Mouse (Mus musculus) frontal cortex, postnatal 36 days (tissue): Measurements from ENCODE around the gene Lck.

Source experiments
- DNase-seq, 2 experiments: peaks; one replicate each; pipeline ENCODE4 v3.0.0; 2022; ENCODE audit warnings: low spot score in 2 of 2

Lck gene

DNA sequence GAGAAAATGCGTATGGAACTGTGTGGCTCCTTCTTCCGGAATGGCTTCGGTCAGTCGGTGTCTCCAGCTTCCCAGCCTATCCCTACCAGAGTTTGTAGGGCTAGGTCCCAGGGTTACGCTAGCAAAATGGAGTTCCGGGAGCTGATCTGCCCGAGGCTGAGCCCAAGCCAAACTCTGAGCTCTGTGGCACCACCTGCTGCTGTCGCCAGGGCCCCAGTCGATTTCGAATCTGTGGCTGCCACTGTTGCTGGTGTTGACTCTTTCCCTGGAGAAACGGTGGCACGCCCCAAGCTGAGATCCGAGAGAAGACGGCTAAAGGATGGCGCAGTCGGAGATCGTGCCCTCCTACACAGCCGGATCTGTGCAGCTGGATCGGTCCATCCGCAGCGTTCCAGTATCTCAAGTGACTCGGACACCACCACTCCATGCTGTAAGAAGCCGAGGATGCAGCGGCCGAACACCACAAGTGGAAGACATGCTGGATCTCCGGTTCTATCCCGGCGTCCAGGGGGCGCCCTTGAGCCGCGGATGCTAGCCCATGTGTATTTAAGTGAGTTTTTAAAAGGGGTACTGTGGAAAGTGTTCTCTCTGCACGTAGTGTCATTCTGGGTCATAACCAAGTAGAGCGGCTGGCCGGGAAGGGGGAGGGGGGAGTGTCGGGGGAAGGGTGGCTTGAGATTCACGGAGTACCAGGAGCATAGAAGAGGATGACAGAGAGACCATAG is 11.6 kb upstream of the Lck start:
- DNase-seq, result peak; percentile 79 to 85

DNA sequence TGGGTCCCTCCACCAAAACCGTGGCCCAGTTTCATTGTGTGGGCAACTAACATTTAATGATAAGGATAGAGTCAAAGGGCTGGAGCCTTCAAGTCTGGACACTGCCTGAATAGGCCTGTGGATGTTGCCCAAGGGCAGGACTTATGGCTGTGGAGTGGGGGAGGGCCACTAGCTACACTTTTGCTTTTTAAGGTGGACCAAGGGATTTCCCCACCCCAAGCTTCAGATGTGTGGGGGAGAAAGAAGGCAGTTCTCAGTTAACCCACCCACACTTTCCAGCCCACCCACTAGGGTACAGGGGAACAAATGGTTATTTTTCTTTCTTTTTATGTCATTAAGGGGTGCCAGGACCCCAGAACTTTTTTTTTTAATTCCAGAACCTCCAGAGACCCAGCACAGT is 10.9 kb upstream of the Lck start:
- no peak for DNase-seq

DNA sequence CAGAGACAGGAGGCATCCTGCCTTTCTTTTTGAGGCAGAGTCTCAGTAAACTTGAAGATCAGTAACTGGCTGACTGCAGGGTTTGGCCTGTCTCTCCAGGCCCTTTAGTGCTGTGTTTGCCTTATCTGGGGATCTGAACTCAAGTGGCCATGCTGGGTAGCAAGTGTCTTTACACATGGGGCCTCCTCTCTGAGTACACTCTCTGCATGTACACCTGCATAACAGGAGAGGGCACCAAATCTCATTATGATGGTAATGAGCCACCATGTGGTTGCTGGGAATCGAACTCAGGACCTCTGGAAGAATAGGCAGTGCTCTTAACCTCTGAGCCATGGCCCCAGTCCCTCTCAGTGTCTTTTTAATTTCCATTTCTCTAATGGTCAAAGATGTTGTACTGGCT is 8.8 kb upstream of the Lck start:
- no peak for DNase-seq

DNA sequence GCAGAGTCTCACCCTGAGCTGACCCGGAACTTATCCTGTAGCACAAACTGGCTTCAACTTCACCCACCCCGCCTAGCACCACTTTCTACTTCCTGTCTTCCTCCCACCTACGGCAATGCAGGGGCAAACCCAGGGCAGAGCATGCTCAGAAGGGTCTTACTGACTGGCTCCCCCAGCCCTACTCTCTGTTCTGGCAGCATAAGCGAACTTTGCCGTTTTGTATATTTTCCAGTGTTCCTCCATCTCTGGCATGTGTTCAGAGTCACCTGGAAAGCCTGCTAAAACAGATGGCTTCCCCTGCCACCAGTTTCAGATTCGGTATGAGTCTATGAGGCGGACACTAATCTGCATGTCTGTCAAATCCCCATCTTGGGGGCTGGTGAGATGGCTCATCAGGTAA is 6.9 kb upstream of the Lck start:
- no peak for DNase-seq

DNA sequence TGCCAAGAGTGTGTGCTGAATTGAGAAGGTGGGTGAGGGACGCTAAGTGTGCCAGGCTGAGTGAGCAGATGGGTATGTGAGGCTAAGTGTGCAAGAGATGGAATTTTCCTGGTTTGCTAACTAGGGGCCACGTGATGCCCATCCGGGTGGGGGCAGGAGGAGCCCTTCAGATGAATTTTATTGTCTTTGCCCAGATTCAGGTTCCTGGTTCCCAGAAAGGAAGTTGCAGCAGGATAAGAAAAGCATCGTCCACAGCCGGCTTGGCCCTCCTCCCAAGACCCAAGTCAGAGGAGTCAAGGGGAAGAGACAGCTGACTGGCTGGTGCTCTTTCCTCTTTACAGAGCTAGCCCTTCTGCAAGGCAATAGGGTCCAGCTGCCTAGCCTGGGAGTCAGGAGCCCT is 5.0 kb upstream of the Lck start, which contains the start of gene Fam167b:
Gene Fam167b, minus strand, starts transcription at position 84 of the 400 bp plus-strand sequence.
- DNase-seq, result no peak

DNA sequence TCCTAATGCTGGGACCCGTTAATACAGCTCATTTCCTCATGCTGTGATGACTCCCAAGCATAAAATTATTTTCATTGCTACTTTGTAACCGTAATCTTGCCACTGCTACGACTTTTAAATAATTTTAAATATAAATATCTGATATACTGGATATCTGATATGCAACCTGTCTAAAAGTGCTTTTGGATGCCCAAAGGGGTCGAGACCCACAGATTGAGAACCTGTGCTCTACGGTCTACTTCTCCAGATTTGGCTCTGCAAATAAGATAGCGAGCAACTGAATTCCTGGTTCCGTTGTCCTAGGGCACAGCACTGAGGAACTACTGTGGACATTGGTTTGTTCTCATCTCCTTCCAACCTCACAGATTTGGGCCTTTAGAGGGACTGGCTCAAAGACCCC is 4.2 kb upstream of the Lck start:
- DNase-seq, result no peak

DNA sequence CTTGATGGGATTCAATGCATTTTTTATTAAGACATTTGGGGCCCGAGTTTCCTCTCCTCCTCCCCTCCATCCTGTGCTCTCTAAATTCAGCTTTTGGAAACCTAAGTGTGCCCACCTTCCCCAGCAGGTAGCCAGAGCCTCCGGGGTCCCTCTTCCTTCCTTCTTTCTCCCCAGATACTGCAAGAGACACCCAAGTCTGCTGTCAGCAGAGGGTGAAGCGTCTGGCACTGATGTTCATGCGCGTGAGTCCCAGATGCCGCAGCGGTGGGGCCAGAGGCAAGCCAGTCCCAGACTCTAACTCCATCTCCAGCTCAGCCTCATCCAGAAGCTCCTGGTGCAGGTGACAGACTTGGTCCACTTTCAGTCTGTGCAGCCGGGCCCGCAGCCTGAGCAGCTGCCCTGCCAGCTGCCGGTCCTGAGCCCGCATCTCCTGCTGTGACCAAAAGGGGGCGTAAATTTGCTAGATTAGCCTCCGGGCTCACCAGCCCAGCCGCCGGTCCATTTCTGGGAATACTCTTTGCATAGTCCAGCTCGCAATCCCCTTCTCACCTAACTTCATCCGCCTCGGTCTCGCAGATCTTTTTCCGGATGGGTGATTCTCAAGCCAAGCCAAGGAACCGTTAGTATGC is 3.5 kb upstream of the Lck start:
- peak; percentile 43 to 49 for DNase-seq

DNA sequence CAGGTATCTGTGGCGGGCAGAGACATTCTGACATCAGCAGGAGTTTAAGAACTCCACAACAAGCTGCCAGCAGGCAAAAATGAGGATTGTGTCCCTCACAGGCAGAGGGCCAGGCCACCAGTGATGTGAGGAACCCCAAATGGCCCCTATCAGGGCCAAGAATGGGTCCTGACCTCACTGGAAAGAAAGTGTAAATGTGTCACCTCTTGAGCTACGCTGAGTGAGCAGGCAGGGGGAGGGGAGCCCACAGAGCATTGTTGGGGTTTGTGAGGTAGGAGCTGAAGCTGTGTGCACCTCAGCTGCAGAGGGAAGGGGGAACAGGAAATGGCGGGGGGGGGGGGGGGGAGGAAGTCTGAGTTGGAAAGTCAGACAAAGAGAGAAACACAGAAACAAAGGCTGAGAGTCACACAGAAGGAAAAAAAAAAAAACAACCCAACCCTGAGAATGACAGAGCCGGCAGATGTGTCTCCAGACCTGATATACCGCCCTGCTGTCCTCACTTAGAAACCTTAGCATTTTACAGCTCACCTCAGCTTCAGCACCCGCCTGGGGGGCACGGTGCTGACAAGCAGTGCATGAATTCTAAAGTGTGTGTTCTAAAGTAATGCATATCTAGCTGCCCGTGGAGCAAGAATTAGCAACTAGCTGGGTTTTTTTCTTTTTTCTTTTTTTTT is 1.9 kb upstream of the Lck start:
- no peak for DNase-seq

DNA sequence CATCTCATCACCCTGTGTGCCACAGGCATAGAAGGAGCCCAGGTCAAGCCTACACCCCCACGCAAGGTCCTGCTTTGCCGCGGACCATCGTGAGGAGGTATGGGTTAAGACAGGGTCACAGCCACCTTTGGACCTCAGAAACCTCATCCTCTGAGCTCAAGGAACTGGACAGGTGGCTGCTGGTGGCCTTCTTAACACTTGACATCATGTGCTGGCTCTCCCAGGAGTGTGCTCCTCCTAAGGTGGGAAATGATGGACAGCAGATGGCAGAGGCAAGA is 409 bp downstream of the Lck start:
- no peak for DNase-seq

DNA sequence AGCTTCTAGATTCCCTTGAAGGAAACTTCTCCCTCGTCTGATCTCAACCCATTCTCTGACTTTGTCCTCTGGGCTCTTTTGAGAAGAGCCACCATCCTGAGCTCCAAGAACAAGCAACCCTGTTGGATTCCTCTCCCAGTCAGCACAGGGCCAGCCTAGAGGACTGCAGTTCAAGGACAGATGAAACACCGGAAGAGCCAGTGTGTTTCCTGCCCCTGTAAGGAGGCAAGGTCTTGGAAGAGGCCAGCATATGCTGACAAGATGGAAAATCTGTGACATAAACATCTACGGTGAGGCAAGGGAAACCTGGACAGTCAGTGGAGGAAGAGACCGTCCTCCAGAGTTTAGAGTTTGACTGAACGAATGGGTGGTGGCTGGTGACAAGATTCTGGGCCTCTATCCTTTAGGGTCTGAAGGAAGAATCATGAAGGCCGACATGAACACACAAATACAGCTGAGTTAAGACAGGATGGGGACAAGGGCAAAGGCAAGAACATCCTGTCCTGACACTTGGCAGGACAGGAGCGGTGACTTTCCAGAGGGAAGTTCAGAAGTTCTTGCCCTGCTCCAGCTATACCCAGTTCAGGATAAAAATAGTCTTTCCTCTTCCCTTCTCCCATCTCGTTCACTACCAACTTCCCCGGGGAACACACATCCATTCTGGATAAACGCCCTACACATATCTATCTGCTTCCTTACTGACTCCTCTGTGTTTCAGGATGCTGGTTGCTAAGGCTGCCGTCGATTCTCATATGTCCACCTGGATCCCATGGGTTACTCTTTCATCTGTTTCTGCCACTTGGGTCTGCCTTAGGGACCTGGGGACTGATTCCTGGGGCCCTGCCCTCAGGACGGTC is 977 bp downstream of the Lck start:
- no peak for DNase-seq

DNA sequence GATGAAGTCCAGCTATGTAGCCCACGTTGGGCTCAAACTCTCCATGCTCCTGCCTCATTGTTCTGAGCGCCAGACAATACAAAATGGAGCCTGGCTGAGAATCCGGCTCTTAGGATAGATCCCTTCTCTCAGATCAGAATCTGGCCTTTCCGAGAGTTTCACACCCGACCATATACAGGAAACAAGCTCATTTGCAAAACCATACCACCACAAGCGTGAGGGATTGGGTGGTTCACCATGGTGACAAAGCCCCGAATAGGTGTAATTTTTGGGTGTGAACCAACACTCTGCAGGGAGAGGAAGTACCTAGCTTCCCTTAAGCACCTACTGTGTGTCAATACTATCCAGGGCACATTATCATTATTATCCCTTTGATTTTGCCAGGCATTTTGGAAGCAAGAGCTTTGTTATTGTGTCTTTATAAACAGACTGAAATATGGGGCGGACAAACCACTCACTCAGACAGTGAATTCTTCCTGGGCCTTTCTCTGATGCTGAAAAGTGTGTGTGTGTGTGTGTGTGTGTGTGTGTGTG is 1.8 kb downstream of the Lck start:
- no peak for DNase-seq

DNA sequence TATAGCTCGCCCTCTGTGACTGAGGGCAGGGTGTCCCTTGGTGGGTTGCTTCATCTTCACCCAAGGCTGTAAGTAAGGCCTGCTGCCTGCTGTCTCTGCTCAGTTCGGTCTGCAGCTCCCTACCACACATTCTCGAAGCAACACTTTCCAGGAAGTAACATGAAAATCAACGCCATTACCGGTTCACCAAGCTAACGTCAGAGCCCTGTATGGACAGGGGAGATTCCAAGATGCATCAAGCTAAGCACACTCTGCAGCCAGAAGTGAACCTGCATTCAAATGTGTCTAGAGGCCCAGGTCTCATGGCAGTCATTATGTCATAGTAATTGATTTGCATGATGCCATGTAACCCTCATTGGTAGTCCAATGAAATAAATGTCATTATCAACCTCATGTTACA is 3.4 kb downstream of the Lck start:
- DNase-seq, result no peak

DNA sequence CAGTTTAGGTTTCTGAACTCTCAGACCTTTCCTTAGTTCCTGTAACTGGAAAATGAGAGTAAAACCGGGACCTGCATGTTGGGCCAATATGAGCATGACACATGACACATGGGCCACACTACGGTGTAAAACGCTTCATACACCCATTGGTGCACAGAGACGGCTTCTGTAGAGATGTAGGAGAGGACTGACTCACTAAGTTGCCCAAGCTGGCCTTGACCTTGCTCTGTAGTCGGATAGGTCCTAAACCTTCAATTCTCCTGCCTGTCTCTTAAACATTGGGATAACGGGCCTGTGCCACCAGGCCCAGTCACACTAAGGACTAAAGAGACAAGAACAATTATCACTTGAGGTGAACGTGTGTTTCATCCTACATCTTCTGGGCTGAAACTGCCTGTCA is 5.1 kb downstream of the Lck start:
- DNase-seq, result no peak

DNA sequence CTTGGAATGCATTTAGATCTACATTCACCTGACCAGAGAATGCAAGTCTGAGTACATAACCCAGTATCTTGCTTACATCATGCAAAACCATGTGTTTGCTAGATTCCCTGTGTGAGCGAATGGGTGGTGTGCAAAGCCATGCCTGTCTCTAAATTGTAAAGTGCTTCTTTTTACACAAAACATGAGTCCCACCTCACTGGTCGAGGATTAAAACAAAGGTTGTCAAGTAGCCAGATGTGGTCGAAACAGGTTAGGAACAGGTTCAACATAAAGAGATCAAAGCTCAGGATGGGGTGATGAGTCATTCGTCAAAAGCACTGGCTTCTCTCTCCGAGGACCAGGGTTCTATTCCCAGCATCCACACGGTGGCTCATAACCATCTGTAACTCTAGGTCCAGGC is 8.3 kb downstream of the Lck start:
- no peak for DNase-seq

DNA sequence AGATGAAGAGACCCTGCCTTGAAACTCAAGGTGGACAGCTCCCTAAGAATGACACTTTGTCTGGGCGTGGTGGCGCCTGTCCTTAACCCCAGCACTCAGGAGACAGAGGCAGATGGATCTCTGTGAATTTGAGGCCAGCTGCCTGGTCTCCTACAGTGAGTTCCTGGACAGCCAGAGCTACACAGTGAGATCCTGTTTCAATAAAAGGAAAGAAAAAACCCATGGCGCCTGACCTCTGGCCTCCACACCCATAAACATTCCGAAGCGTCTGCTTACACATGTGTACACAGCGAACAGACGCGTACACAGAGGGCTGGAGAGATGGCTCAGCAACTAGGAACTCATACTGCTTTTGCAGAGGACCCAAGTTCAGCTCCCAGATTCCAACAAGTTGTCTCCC is 9.7 kb downstream of the Lck start:
- no peak for DNase-seq

DNA sequence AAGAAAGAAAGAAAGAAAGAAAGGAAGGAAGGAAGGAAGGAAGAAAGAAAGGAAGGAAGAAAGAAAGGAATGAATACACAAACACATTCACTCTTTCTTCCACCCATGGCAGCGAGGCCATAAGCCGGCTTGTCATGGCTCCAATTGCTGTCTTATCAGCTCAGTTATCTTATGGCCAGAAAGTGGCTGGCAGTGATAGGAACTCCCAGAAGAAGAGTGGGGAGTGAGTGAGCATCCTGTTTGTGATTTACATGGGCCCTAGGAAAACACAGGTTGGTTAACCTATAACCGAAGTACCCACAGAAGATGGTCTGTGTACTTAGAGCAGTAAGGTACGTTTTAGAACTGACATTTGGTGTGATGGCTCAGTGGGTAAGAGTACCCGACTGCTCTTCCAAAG is 12.3 kb downstream of the Lck start:
- no peak for DNase-seq

DNA sequence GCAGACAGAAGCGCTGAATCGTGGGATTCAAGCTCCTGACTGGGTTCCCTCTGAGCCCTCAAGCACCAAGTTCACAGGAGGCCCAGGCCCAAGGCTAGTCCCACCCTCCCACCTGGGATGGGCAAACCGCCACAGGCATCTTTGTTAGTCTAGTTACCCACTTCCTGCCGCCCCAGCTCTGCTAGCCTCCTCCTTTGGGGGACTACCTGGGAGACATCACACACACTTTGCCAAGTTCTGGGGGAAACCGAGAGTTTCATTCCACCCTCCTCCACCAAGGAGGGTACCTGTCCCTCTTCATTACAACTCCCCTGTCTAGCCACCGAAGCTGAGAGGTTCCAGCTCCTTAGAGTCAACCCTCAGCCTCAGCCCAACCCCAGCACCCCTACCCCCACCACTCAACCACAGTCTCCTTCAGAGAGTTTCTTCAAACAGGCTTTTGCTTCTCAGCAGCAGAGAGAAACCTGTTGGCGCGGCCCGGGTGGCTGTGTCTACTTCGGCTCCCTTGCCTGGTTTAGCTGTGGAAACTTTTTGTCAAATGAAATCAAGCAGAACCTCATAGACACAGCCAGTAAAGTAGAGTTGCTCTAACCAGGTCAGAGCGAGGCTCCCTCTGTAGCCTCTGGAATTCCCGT is 15.0 kb downstream of the Lck start:
- DNase-seq, result no peak

DNA sequence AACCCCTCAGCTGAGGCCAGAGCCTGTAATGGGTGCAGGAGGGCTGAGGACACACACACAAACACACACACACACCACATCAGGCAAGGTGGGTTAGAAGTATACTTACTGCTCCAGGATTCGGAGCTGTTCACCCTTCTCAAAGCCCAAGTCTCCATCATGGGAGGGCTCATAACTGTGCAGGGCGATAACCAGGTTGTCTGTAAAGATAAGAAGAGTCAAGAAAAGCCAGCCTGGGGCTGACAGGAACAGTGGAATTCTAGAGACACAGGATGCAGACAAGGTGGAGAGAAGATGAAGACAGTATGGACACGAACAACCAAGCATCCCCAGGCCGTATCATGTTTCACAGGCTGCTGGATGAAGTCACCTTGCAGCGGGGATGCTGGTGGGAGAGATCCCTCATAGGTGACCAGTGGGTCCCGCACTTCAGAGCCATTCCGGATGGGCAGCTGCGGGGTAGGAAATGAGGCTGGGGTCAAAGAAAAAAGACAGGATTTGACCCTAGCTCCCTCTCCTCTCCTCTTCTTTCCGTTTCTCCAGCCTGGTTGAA is 16.1 kb downstream of the Lck start:
- no peak for DNase-seq

DNA sequence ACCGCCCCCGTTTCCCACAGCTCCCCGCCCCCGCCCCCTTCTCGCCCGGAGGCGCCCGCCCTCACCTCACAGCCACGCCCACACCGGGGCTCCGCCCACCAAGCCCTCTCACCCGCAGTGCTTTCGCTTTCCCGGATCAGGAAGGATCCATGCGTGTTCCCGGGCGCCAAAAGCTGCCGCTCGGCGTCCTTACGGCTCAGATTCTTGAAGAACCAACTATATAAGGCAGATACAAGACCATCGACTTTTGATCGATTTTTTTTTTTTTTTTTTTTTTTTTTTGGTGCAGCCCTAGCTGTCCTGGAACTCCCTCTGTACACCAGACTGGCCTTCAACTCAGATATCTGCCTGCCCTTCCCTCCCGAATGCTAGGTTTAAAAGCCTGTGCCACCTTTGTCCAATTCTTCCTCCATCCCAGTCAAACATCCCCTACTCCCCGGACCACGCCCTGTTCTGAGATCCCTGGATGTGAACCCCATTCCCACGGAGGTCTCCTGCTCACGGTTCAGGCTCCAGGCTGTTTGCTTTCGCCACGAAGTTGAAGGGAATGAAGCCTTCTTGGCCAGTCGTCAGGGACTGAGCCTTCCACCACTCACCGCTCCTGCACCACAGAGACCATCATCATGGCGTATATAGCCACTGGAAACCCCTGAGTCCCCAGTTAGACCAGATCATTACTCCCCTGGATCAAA is 16.8 kb downstream of the Lck start:
- peak; percentile 70 to 76 for DNase-seq

DNA sequence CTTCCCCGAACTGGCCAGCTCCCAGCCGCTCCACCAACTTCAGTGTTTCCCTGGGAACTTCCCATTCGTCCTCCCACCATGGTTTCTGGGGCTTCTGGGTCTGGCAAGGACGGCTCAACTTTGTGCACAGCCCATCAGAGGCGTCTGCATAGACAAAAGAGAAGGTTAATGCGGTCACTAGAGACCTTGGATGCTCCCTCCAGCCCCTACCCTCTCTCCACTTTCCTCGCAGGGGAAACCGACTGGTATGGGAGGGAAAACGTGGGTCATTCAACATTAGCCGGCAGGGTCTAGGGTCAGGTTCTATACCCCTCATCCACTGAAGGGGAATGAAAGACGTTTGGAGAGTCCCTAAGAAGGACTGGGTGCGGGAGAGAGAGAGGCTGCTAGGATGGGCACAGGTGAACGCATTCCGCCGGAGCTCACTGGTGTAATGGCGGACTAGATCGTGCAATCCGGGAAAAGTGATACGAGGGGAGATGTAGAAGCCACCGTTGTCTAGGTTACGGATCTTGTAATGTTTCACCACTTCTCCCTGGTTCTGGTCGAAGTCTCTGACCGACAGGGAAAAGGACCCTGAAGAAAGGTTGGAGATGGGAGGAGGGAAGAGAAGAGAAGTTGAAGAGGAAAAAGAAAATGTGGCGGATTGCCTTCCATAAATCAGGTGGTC is 17.4 kb downstream of the Lck start:
- DNase-seq, result no peak
